Mouse (Mus musculus) lung, postnatal 14 days (tissue): ENCODE results near the gene C1qtnf4.

Experiments used
- DNase-seq: peaks from one replicate; pipeline ENCODE4 v3.0.0; 2021

Gene C1qtnf4

DNA sequence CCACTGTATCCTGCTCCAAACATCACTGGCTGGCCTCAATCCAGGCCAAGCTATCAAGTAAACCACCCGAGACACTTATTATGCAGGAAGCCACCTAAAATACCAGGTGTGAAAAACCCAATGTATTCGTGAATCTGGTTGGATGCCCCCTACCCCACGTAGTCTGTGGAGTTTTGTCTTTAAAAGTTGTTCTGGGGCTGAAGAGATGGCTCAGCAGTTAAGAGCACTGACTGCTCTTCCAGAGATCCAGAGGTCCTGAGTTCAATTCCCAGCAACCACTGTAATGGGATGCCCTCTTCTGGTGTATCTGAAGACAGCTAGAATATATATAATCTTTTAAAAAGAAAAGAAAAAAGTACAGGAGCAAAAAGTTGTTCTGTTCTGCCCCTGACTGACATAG lies 52.7 kb downstream of the C1qtnf4 start:
- DNase-seq = no peak

DNA sequence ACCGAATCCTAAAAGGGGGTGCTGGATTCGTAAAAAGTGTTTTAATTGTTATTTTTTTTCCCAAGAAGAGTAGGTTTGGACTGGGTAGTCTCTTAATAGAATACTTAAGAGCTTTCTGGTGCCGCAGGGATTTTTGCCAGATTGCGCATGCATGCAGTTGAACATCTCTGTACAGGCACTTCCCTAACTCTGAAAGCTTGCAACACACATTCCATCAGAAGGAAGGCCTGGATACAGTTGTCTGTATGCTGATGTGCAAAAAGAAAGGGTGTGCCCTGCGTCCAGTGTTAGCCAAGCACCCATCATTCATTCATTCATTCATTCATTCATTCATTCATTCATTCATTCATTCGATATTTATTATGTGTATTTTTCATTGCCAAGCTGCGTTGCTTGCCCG lies 54.1 kb downstream of the C1qtnf4 start:
- peak; percentile 31 for DNase-seq
